Mouse (Mus musculus): ENCODE measurements around the gene Ube3b. TPM values are rescaled to one million over a fixed set of nuclear protein-coding genes. Genes with fewer than 3 reads are reported as not detected.
A peak's percentile ranks its signal among the peaks of the same experiment; 100 is the strongest.

Gene Ube3b
- polyA plus RNA-seq, 1 experiment from 2014 or later = 51.5 TPM

DNA sequence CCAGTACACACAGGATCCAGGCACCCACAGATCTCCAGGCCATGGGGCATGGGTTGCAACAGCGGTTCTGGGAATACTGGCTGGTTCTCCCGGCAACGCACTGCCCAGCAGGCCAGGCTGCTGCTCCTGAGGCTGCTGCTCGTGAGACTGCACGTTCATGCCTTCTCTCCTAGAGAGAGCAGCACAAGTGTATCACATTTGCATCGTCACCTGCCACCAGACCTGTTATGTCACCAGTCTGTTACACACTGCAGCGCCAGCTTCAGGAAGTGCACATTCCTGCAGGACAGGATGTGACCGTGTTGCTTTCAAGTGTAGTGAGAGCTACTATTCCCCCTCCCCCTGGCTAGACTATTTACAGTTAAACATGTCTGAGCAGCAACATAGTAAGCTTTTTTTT is 36.4 kb downstream of the Ube3b start:
- H3K27me3 ChIP-seq (ENCODE audit: insufficient read depth, low read length) = no peaks in the 10 kb centered on the region
- H3K4me3 ChIP-seq (ENCODE audit: low read length) = no peak overlapping the region
- H3K27ac ChIP-seq (ENCODE audit: low read length) = no peak overlapping the region
- H3K4me1 ChIP-seq (ENCODE audit: insufficient read depth, low read length) = peaks cover 9% of the 10 kb centered on the region; the same call in 1 of the 2 replicates
- H3K4me2 ChIP-seq (replicated peaks; ENCODE audit: low read depth, low read length) = no peak overlapping the region
- peaks cover 68% of the 10 kb centered on the region for H3K36me3 ChIP-seq (ENCODE audit: insufficient read depth, low read length)
- WGBS = 83% methylated on average over 8 of the region's 8 CpGs
- no peaks in the 10 kb centered on the region for H3K9me3 ChIP-seq (ENCODE audit: low read length)
- ATAC-seq (ENCODE audit: low FRiP score, low TSS enrichment) = no peak
- H3K9ac ChIP-seq (replicated peaks; ENCODE audit: low read length) = no peak overlapping the region

DNA sequence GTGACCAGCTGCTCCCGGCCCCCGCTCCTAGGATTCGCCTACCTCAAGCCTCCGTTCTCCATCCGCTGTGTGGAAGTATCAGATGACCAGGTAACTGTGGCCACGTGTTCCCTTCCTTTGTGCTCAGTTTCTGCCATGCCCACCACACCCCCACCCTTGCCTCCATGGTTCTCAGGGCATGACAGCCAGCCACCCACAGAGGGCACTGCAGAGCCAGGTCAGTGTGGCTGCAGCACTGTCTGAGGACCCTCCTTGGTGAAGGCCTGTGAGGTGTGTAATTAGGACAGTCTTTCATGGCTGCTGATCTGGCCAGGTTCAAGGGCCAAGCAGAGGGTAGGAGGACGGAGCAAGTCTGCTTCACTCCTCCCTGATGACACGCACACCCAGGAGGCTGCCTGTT is 38.1 kb downstream of the Ube3b start:
- Histone ChIP-seq H3K9me3 (ENCODE audit: low read length) (no peaks in the 10 kb centered on the region), H3K27me3 (ENCODE audit: insufficient read depth, low read length) (no peaks in the 10 kb centered on the region), H3K27ac (ENCODE audit: low read length) (no peak overlapping the region), H3K9ac (replicated peaks; ENCODE audit: low read length) (no peak overlapping the region), H3K4me2 (replicated peaks; ENCODE audit: low read depth, low read length) (no peak overlapping the region), H3K4me1 (ENCODE audit: insufficient read depth, low read length) (peaks cover 8% of the 10 kb centered on the region; the same call in 1 of the 2 replicates), H3K4me3 (ENCODE audit: low read length) (no peak overlapping the region), H3K36me3 (ENCODE audit: insufficient read depth, low read length) (peaks cover 55% of the 10 kb centered on the region)
- WGBS = 80% methylated on average over 8 of the region's 8 CpGs
- 0 out of 2 replicates have a peak, but pooled peaks have one; percentile 13 for ATAC-seq (ENCODE audit: low FRiP score, low TSS enrichment)

DNA sequence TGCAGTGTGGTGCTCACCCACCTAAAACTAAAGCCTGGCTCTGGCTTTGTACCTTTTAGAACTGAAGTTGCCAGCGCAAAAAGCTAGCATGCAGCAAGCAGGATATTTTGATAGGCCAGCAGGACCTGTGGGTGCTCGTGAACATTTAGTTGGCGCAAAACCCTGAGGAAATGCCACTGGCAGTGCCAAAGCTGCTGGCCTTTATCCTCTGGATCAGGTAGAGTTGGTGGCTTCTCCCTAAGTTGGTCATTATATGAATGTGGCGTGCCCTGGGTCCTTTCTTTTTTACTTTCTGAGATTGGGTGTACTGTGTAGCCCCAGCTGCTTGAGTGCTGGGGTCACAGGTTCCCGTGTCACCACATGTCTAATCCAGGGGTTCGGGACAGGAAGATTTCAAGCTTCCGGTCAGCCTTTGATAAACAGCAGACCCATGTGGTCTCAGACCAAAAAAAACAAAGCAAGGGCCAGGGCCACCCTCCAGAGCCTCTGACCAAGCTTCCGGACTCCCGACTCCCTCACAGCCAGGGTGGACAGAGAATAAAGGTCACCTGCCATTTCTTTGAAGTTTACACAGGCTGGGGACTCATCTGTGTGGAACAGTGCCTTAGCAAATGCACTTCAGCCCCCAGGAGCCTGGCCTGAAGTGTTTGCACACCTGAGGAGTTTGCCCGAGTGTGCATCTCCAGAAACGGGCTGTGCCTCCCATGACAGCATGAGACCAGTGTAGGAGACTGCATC is 41.3 kb downstream of the Ube3b start:
- H3K36me3 ChIP-seq (ENCODE audit: insufficient read depth, low read length) = peaks cover 38% of the 10 kb centered on the region

DNA sequence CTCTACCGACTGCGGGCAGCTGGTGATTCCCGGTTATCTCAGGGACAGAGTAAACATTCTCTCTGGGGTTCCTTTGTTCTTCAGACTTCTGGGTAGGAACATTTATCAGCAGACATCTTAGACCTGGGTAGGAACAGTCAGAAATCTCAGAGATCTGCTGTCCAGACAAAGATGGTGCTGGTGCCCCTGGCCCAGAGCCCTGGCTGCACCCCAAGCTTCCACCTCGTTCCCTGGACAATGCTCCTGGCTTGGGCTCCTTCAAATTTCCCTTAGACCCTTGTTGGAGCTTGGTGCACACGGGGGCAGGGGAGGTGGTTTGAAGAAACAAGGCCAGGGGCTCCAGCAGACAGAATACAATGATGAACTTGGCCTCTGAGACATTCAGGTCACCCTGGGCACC is 42.2 kb downstream of the Ube3b start:
- no peak overlapping the region for H3K4me2 ChIP-seq (replicated peaks; ENCODE audit: low read depth, low read length)
- H3K27me3 ChIP-seq (ENCODE audit: insufficient read depth, low read length) = no peaks in the 10 kb centered on the region
- WGBS = 47% methylated on average over 5 of the region's 5 CpGs

More for the DNA sequence above, 41.3 kb downstream of the Ube3b start:
- peak; percentile 57 for ATAC-seq (ENCODE audit: low FRiP score, low TSS enrichment)
- Histone ChIP-seq H3K27ac (ENCODE audit: low read length) (no peak overlapping the region), H3K9me3 (ENCODE audit: low read length) (no peaks in the 10 kb centered on the region), H3K9ac (replicated peaks; ENCODE audit: low read length) (no peak overlapping the region), H3K4me1 (ENCODE audit: insufficient read depth, low read length) (peaks cover 8% of the 10 kb centered on the region; the same call in 1 of the 2 replicates), H3K4me3 (ENCODE audit: low read length) (no peak overlapping the region), H3K4me2 (replicated peaks; ENCODE audit: low read depth, low read length) (no peak overlapping the region), H3K27me3 (ENCODE audit: insufficient read depth, low read length) (no peaks in the 10 kb centered on the region)
- WGBS = 49% methylated on average over 11 of the region's 11 CpGs

DNA sequence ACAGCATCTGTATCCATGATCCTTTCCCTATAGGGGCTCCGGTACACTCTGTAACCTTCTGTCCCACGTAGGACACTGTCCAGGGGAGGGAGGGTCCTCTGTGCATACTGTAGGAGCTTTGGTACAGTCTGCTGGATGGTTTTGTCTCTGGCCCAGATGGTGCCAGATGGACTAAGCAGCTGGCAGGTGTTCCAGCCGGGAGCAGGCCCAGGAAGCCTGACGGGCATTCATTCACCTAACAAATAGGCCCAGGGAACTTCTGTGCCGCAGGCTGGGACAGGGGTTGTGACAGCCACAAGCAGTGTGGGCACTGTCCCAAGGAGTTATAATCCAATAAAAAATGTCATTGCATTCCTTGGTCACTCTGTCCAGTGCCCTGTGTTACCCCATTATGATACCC is 43.6 kb downstream of the Ube3b start:
- no peak for ATAC-seq (ENCODE audit: low FRiP score, low TSS enrichment)
- 86% methylated on average over 5 of the region's 5 CpGs for WGBS
- Histone ChIP-seq H3K4me2 (replicated peaks; ENCODE audit: low read depth, low read length) (no peak overlapping the region), H3K36me3 (ENCODE audit: insufficient read depth, low read length) (peaks cover 17% of the 10 kb centered on the region), H3K4me1 (ENCODE audit: insufficient read depth, low read length) (peaks cover 8% of the 10 kb centered on the region; the same call in 1 of the 2 replicates), H3K4me3 (ENCODE audit: low read length) (no peak overlapping the region), H3K27ac (ENCODE audit: low read length) (no peak overlapping the region), H3K27me3 (ENCODE audit: insufficient read depth, low read length) (no peaks in the 10 kb centered on the region), H3K9me3 (ENCODE audit: low read length) (no peaks in the 10 kb centered on the region), H3K9ac (replicated peaks; ENCODE audit: low read length) (no peak overlapping the region)

More for the DNA sequence above, 42.2 kb downstream of the Ube3b start:
- Histone ChIP-seq H3K36me3 (ENCODE audit: insufficient read depth, low read length) (peaks cover 30% of the 10 kb centered on the region), H3K4me1 (ENCODE audit: insufficient read depth, low read length) (peaks cover 8% of the 10 kb centered on the region; the same call in 1 of the 2 replicates), H3K9me3 (ENCODE audit: low read length) (no peaks in the 10 kb centered on the region), H3K9ac (replicated peaks; ENCODE audit: low read length) (no peak overlapping the region), H3K4me3 (ENCODE audit: low read length) (no peak overlapping the region), H3K27ac (ENCODE audit: low read length) (no peak overlapping the region)
- ATAC-seq (ENCODE audit: low FRiP score, low TSS enrichment) = no peak

DNA sequence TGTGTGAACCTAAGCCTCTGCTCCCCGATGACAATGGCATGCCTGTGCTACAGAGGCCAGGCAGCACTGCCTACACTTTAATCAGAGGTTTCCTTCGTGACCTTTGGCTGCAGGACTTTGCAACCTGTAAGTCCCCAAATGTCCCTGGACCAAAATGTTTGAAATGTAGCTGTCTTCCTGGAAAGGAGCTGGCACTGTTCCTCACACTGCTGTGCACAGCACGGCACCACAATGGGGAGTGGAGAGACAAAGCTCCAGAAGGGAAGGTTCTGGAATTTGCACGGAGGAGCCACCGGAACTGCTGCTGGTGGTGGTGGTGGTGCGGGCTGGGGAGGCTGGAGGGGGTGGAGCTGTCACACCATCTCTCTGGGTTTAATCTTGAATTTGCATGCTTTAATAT is 46.3 kb downstream of the Ube3b start:
- Histone ChIP-seq H3K36me3 (ENCODE audit: insufficient read depth, low read length) (no peaks in the 10 kb centered on the region), H3K27ac (ENCODE audit: low read length) (no peak overlapping the region), H3K9ac (replicated peaks; ENCODE audit: low read length) (no peak overlapping the region), H3K4me3 (ENCODE audit: low read length) (no peak overlapping the region), H3K9me3 (ENCODE audit: low read length) (no peaks in the 10 kb centered on the region), H3K4me1 (ENCODE audit: insufficient read depth, low read length) (peaks cover 4% of the 10 kb centered on the region; the same call in 1 of the 2 replicates), H3K4me2 (replicated peaks; ENCODE audit: low read depth, low read length) (no peak overlapping the region), H3K27me3 (ENCODE audit: insufficient read depth, low read length) (no peaks in the 10 kb centered on the region)
- ATAC-seq (ENCODE audit: low FRiP score, low TSS enrichment) = no peak
- WGBS = 73% methylated on average over 6 of the region's 6 CpGs

DNA sequence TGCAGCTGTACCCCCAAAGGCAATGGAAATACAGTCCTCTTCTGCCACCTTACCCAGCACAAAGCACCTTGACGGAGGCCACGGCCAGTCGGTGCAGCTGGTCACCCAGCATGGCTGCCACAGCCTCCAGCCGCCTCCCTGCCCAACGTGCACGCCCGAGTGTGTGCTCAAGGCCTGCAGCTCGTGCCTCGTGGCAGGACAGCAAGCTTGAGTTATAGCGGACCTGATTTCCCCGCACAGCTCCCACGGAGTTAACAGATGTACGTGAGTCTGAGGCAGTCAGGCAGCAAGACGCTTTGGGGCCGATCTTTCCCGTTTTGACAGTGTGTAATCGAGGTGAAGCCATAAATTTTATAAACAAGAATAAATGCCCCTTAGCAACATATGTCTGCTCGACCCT is 48.2 kb downstream of the Ube3b start:
- no peak overlapping the region for H3K4me2 ChIP-seq (replicated peaks; ENCODE audit: low read depth, low read length)
- no peaks in the 10 kb centered on the region for H3K36me3 ChIP-seq (ENCODE audit: insufficient read depth, low read length)
- H3K4me3 ChIP-seq (ENCODE audit: low read length) = no peak overlapping the region
- no peaks in the 10 kb centered on the region for H3K27me3 ChIP-seq (ENCODE audit: insufficient read depth, low read length)
- no peak overlapping the region for H3K27ac ChIP-seq (ENCODE audit: low read length)
- ATAC-seq (ENCODE audit: low FRiP score, low TSS enrichment) = no peak
- peak overlapping the region; percentile 19; the same call in 1 of the 2 replicates for H3K9ac ChIP-seq (replicated peaks; ENCODE audit: low read length)
- 27% methylated on average over 18 of the region's 18 CpGs for WGBS
- H3K4me1 ChIP-seq (ENCODE audit: insufficient read depth, low read length) = no peaks in the 10 kb centered on the region
- H3K9me3 ChIP-seq (ENCODE audit: low read length) = no peaks in the 10 kb centered on the region

DNA sequence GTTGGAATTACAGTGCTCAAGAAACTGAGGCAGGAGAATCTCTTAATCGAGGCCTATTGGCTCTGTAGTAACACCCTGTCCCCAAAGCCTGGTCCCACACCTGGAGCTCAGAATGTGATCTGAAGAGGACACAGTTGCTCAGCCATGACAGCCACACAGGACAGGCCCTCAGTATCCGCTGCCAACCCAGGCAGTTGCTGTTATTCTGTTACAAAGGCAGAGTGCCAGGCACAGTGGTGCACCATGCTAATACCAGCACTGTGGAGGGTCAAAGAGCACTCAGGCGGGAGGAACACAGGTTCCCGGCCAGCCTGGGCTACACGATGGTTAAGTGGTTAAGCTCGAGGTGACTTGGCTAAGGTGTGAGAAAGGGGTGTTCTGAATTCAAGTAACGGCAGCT is 49.4 kb downstream of the Ube3b start:
- no peaks in the 10 kb centered on the region for H3K4me1 ChIP-seq (ENCODE audit: insufficient read depth, low read length)
- H3K9me3 ChIP-seq (ENCODE audit: low read length) = no peaks in the 10 kb centered on the region
- H3K36me3 ChIP-seq (ENCODE audit: insufficient read depth, low read length) = no peaks in the 10 kb centered on the region
- no peak overlapping the region for H3K9ac ChIP-seq (replicated peaks; ENCODE audit: low read length)
- H3K27me3 ChIP-seq (ENCODE audit: insufficient read depth, low read length) = no peaks in the 10 kb centered on the region
- no peak for ATAC-seq (ENCODE audit: low FRiP score, low TSS enrichment)
- H3K4me2 ChIP-seq (replicated peaks; ENCODE audit: low read depth, low read length) = no peak overlapping the region
- H3K27ac ChIP-seq (ENCODE audit: low read length) = no peak overlapping the region
- no peak overlapping the region for H3K4me3 ChIP-seq (ENCODE audit: low read length)
- WGBS = 86% methylated on average over 7 of the region's 7 CpGs

DNA sequence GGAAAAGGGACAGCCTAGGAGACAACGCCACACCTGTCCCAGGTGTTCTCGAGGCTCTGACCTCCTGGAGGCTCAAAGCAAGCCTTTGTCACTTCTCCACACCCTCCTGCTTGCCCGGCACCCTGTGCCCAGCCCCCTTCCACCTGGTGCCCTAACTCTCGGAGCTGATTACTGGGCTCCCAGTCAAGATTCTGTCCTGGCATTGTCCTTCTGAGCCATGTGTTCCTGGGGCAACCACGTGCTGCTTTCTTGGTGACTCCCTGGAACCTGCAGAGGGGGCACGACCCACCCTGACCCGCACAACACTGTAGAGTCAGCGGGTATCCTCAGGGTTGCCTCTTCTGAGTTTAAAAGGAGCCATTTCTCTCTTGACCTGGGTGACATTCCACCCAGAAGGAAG is 54.0 kb downstream of the Ube3b start:
- Histone ChIP-seq H3K27ac (ENCODE audit: low read length) (no peak overlapping the region), H3K9ac (replicated peaks; ENCODE audit: low read length) (no peak overlapping the region), H3K9me3 (ENCODE audit: low read length) (no peaks in the 10 kb centered on the region), H3K4me1 (ENCODE audit: insufficient read depth, low read length) (no peaks in the 10 kb centered on the region), H3K4me3 (ENCODE audit: low read length) (no peak overlapping the region), H3K27me3 (ENCODE audit: insufficient read depth, low read length) (no peaks in the 10 kb centered on the region), H3K36me3 (ENCODE audit: insufficient read depth, low read length) (peaks cover 12% of the 10 kb centered on the region), H3K4me2 (replicated peaks; ENCODE audit: low read depth, low read length) (no peak overlapping the region)
- no peak for ATAC-seq (ENCODE audit: low FRiP score, low TSS enrichment)
- WGBS = 92% methylated on average over 8 of the region's 8 CpGs

DNA sequence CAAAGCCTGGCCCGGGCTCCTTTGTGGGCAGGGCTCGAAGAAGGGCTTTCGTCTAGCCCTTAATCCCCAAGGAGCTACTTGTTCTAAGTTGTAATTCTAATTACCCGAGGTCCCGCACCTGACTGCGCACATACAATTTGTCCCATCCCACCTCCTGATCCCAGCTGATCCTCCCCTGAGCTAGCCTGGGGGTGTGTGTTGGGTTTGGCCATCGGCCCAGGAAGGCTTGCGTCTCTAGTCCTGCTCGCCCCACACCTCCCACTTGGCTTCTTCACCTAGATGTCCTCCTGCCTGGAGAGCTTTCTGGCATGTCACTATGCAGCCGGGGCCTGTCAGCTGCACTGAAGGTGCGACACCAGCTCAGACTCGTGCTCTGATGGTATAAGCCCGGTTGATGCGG is 55.2 kb downstream of the Ube3b start:
- 75% methylated on average over 14 of the region's 14 CpGs for WGBS
- no peak overlapping the region for H3K4me2 ChIP-seq (replicated peaks; ENCODE audit: low read depth, low read length)
- no peaks in the 10 kb centered on the region for H3K9me3 ChIP-seq (ENCODE audit: low read length)
- H3K27me3 ChIP-seq (ENCODE audit: insufficient read depth, low read length) = no peaks in the 10 kb centered on the region
- no peak overlapping the region for H3K4me3 ChIP-seq (ENCODE audit: low read length)
- H3K9ac ChIP-seq (replicated peaks; ENCODE audit: low read length) = no peak overlapping the region
- peaks cover 12% of the 10 kb centered on the region for H3K36me3 ChIP-seq (ENCODE audit: insufficient read depth, low read length)
- H3K27ac ChIP-seq (ENCODE audit: low read length) = no peak overlapping the region
- no peak for ATAC-seq (ENCODE audit: low FRiP score, low TSS enrichment)
- no peaks in the 10 kb centered on the region for H3K4me1 ChIP-seq (ENCODE audit: insufficient read depth, low read length)

All from kidney, embryonic 16.5 days (tissue).